Mouse (Mus musculus) lung, embryonic 15.5 days (tissue): ENCODE results near the gene Gm21983. TPM values are rescaled to one million over a fixed set of nuclear protein-coding genes. Genes with fewer than 3 reads are reported as not detected.

Experiments
- ATAC-seq: fragments of 200-750 bp; cut with Nextera tagmentation; 2 replicates; pipeline ENCODE4 v1.8.0; 2017; ENCODE audit warnings: moderate number of reproducible peaks, borderline replicate concordance; ENCODE audit not compliant: low FRiP score, low TSS enrichment; ENCODE audit errors: extremely low read depth
- H3K27ac ChIP-seq: fragments of 300-500 bp; sonication (generic); 2 replicates; pipeline ENCODE4 v1.5.1; 2015; ENCODE audit warnings: moderate library complexity, mild to moderate bottlenecking, inconsistent platforms
- H3K27me3 ChIP-seq: fragments of 300-500 bp; sonication (generic); 2 replicates; pipeline ENCODE4 v1.6.1; 2015; ENCODE audit warnings: inconsistent platforms
- H3K36me3 ChIP-seq: fragments of 300-500 bp; sonication (generic); 2 replicates; pipeline ENCODE4 v1.6.1; 2015; ENCODE audit warnings: inconsistent platforms
- H3K4me1 ChIP-seq: fragments of 300-500 bp; sonication (generic); 2 replicates; pipeline ENCODE4 v1.6.1; 2015; ENCODE audit warnings: inconsistent platforms
- H3K4me2 ChIP-seq: fragments of 300-500 bp; sonication (generic); 2 replicates; pipeline ENCODE4 v1.6.1; 2015; ENCODE audit warnings: inconsistent platforms, mild to moderate bottlenecking, moderate library complexity
- H3K4me3 ChIP-seq: fragments of 300-500 bp; sonication (generic); 2 replicates; pipeline ENCODE4 v1.5.1; 2015; ENCODE audit warnings: mild to moderate bottlenecking, inconsistent platforms
- H3K9ac ChIP-seq: fragments of 300-500 bp; sonication (generic); 2 replicates; pipeline ENCODE4 v1.6.1; 2015; ENCODE audit warnings: inconsistent platforms
- H3K9me3 ChIP-seq: fragments of 300-500 bp; sonication (generic); 2 replicates; pipeline ENCODE4 v1.6.1; 2016; ENCODE audit warnings: inconsistent platforms
- WGBS: fragments of 180-500 bp; shearing (Covaris S2); methylation state at CpG from one replicate; pipeline ENCODE4 v1.1.7; 2015; 5-methylcytosine and 5-hydroxymethylcytosine counted together
- polyA plus RNA-seq: library from polyadenylated mRNA; unstranded; fragments of >200 nt; fragmentation: Nextera tagmentation; extraction: Ambion mirVana; gene quantifications from 2 replicates; pipeline ENCODE4 v1.2.1, GENCODE M21; 2015

Gm21983 gene
- polyA plus RNA-seq, 1 experiment from 2014 or later, result 3.5 TPM

DNA sequence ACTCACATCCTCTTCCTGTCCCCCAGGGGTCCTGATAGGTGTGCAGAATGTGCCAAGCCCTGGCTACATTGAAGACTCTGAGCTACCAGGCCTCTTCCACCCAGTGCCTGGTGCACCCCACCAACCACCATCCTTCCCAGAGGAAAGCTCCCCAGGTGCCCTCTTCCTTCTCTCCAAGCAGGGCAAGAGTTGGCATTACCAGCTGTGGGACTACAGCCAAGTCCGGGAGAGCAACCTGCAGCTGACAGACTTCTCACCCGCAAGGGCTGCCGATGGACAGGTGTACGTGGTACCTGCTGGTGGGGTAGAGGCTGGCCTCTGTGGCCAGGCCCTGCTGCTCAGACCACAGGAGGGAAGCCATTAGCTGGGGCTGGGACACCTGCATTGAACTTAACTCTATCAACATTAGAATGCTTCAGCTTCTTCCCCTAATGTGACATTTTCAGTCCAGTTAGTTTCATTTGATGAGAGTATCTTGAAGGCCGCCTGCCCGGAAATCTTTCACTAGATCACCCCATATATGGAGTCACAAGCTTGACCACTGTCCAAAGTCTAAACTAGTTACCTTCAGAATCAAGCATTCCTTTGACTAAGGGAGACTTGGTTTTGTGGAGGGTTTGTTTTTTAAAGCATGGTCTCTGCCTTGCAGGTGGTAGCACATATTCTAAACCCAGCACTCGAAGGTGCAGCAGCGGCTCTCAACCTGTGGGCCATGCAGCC is 23.0 kb upstream of the Gm21983 start:
- H3K4me3 ChIP-seq, result no peak overlapping the region
- H3K9ac ChIP-seq, result no peak overlapping the region
- H3K4me2 ChIP-seq, result no peak overlapping the region
- peaks cover 42% of the 10 kb centered on the region for H3K36me3 ChIP-seq
- H3K27me3 ChIP-seq, result no peaks in the 10 kb centered on the region
- H3K27ac ChIP-seq, result no peak overlapping the region
- H3K9me3 ChIP-seq, result no peaks in the 10 kb centered on the region
- 95% methylated on average over 8 of the region's 8 CpGs for WGBS
- no peaks in the 10 kb centered on the region for H3K4me1 ChIP-seq
- ATAC-seq, result no peak

GRCm38 (mm10) chr7:27198779-27199178 is 17.9 kb upstream of the Gm21983 start:
- no peak overlapping the region for H3K4me3 ChIP-seq
- no peak for ATAC-seq
- no peaks in the 10 kb centered on the region for H3K9me3 ChIP-seq
- H3K27me3 ChIP-seq, result no peaks in the 10 kb centered on the region
- no peak overlapping the region for H3K4me2 ChIP-seq
- H3K27ac ChIP-seq, result no peak overlapping the region
- WGBS, result 90% methylated on average over 8 of the region's 8 CpGs
- H3K4me1 ChIP-seq, result peaks cover 13% of the 10 kb centered on the region
- peaks cover 20% of the 10 kb centered on the region for H3K36me3 ChIP-seq
- H3K9ac ChIP-seq, result no peak overlapping the region

DNA sequence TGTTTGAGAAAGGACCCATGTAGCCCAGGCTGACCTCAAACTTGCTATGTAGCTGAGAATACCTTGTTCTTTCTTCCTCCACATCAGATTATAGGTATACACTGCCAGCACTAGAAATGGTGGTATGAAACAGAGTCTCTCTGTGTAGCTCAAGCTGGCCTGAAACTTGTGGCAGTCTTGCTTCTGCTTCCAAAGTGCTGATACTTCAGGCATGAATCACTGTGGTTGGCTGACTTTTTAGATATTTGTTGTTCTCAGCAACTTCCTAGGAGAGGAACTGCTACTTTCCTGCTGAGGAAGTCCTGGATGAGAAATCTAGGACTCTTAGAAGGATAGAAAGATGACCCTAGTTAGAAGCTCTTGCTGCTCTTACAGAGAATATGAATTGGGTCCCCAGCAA is 17.5 kb upstream of the Gm21983 start:
- Histone ChIP-seq H3K36me3 (peaks cover 20% of the 10 kb centered on the region), H3K9me3 (no peaks in the 10 kb centered on the region), H3K4me2 (no peak overlapping the region), H3K4me3 (no peak overlapping the region), H3K27me3 (no peaks in the 10 kb centered on the region), H3K27ac (no peak overlapping the region), H3K9ac (no peak overlapping the region), H3K4me1 (peaks cover 16% of the 10 kb centered on the region)
- no peak for ATAC-seq

GRCm38 (mm10) chr7:27197634-27198033 is 16.7 kb upstream of the Gm21983 start:
- Histone ChIP-seq H3K27me3 (no peaks in the 10 kb centered on the region), H3K27ac (no peak overlapping the region), H3K36me3 (peaks cover 20% of the 10 kb centered on the region), H3K4me3 (no peak overlapping the region), H3K9ac (no peak overlapping the region), H3K4me2 (no peak overlapping the region), H3K9me3 (no peaks in the 10 kb centered on the region), H3K4me1 (peaks cover 16% of the 10 kb centered on the region)
- 90% methylated on average over 8 of the region's 8 CpGs for WGBS
- no peak for ATAC-seq

DNA sequence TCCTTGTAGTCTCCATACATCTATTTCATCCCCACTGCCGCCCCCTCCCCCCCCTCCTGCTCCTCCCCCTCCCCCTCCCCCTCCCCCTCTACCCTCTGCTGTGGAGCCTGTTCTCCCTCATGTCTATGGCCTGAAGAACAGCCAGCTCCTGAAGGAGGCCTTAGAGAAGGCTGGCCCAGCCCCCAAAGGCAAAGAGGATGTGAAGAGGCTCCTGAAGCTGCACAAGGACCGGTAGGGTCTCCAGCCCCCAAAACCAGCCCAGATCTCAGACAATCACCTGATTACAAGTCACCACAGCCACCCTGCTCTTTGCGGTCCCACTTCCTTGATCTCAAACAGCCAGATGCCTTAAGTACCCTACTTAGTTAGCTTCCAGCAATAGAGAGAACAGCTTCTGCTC is 16.2 kb upstream of the Gm21983 start:
- peaks cover 16% of the 10 kb centered on the region for H3K4me1 ChIP-seq
- no peaks in the 10 kb centered on the region for H3K27me3 ChIP-seq
- WGBS, result 80% methylated on average over 3 of the region's 3 CpGs
- no peak overlapping the region for H3K9ac ChIP-seq
- H3K36me3 ChIP-seq, result peaks cover 20% of the 10 kb centered on the region
- no peak overlapping the region for H3K4me3 ChIP-seq
- no peak overlapping the region for H3K27ac ChIP-seq
- no peaks in the 10 kb centered on the region for H3K9me3 ChIP-seq
- H3K4me2 ChIP-seq, result no peak overlapping the region
- no peak for ATAC-seq

DNA sequence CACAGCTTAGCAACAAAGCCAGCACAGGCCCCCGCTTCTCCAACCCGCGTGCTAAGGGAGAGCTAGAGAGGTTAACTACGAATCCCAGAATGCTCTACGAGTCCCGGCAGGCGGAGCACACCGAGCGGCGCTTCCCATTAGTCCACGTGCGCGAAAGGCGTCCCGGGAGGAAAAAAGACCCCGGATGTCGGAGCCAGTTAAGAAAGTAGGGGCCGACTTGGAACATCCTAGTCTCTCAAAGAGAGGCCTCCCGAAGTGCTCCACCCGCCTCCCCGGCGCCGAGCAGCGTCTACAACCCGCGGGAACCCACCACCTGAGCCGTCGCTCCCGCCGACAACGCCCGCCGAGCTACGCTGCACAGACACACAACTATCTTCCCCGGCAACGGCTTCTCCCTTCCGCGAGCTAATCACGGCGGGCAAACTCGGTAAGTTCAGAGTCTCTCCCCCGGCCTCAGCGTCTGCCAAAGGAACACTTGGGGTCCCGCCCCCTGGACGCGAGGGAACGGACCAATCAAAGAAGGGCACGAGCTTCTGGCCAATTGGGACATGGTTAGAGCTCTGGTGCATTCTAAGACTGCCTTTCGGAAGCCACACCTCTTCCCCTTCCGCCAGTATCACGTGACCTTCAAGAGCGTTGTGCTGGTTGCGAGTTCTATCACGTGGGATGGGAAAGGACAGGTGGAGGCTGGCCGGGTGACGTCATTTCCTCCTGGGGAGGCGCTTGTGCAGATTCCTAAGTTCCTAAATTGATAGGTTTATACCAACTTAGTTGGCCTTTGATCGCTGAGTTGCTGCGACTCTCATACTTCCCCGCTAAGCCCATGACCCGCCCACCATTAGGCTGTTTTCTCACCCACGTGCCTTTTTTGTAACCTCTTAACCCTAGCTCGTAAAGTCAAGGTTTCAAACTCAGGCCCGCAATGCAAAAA is 15.1 kb upstream of the Gm21983 start, which contains the start of the genes BC024978 and Snrpa:
BC024978 (plus strand) TSS at position 101 of the 931 bp plus-strand sequence.
Snrpa (minus strand) TSS at position 591 of the 931 bp plus-strand sequence.
- Histone ChIP-seq H3K4me1 (peaks cover 16% of the 10 kb centered on the region), H3K27ac (peak within 1 kb of the TSS; percentile 99), H3K9ac (peak within 1 kb of the TSS; percentile 85), H3K36me3 (peaks cover 31% of the 10 kb centered on the region), H3K4me2 (peak within 1 kb of the TSS; percentile 79), H3K27me3 (no peaks in the 10 kb centered on the region), H3K4me3 (peak within 1 kb of the TSS; percentile 76), H3K9me3 (no peaks in the 10 kb centered on the region)
- under 1% methylated on average over 64 of the region's 64 CpGs for WGBS
- ATAC-seq, result peak; percentile 99

GRCm38 (mm10) chr7:27193731-27194130 is 12.8 kb upstream of the Gm21983 start:
- Histone ChIP-seq H3K4me1 (peaks cover 16% of the 10 kb centered on the region), H3K27ac (no peak overlapping the region), H3K36me3 (peaks cover 53% of the 10 kb centered on the region), H3K9ac (peak overlapping the region; percentile 20), H3K4me3 (peak overlapping the region; percentile 4; the same call in 1 of the 2 replicates), H3K4me2 (no peak overlapping the region; the same call in 1 of the 2 replicates), H3K27me3 (no peaks in the 10 kb centered on the region), H3K9me3 (no peaks in the 10 kb centered on the region)
- no peak for ATAC-seq
- WGBS, result 65% methylated on average over 4 of the region's 4 CpGs

GRCm38 (mm10) chr7:27192434-27192833 is 11.5 kb upstream of the Gm21983 start:
- Histone ChIP-seq H3K4me2 (no peak overlapping the region), H3K9ac (no peak overlapping the region), H3K9me3 (no peaks in the 10 kb centered on the region), H3K27me3 (no peaks in the 10 kb centered on the region), H3K27ac (no peak overlapping the region), H3K4me1 (peaks cover 16% of the 10 kb centered on the region), H3K4me3 (no peak overlapping the region), H3K36me3 (peaks cover 66% of the 10 kb centered on the region)
- ATAC-seq, result no peak
- WGBS, result 89% methylated on average over 5 of the region's 5 CpGs

- Histone ChIP-seq H3K9me3 (no peaks in the 10 kb centered on the region), H3K4me2 (no peak overlapping the region), H3K9ac (no peak overlapping the region), H3K27ac (no peak overlapping the region), H3K4me3 (no peak overlapping the region), H3K36me3 (peaks cover 96% of the 10 kb centered on the region), H3K4me1 (peaks cover 7% of the 10 kb centered on the region), H3K27me3 (no peaks in the 10 kb centered on the region)
- no peak for ATAC-seq
- 93% methylated on average over 10 of the region's 10 CpGs for WGBS
These were observed 8.5 kb upstream of the Gm21983 start for GRCm38 (mm10) chr7:27189271-27189931.

- Histone ChIP-seq H3K4me1 (0 out of 2 replicates have a peak, but pooled peaks cover 1% of the 10 kb centered on the region), H3K9ac (no peak overlapping the region), H3K36me3 (peaks cover 75% of the 10 kb centered on the region), H3K4me2 (no peak overlapping the region), H3K27ac (no peak overlapping the region), H3K4me3 (no peak overlapping the region), H3K9me3 (no peaks in the 10 kb centered on the region), H3K27me3 (no peaks in the 10 kb centered on the region)
- WGBS, result 91% methylated on average over 5 of the region's 5 CpGs
- no peak for ATAC-seq
These were observed 5.1 kb upstream of the Gm21983 start for GRCm38 (mm10) chr7:27185986-27186385.

DNA sequence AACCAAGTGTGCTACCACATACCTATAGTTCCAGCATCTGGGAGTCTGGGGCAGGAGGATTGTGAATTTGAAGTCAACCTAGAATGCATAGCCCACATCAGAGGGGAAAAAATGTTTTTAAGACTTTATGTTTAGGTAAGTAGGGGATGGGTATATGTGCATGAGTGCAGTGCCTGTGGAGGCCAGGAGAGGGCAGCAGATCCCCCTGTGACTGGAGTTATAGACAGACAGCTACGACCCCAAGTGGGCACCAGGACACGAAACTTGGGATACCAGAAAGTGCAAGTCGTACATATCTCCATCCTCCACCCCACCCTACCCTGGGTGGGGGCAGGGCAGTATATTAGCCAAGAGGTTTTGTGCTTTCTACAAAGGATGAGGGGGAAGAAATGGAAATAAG is 4.1 kb upstream of the Gm21983 start:
- H3K4me3 ChIP-seq, result no peak overlapping the region
- H3K27ac ChIP-seq, result no peak overlapping the region
- H3K4me2 ChIP-seq, result no peak overlapping the region
- H3K9ac ChIP-seq, result no peak overlapping the region
- WGBS, result 68% methylated on average over 3 of the region's 3 CpGs
- peaks cover 10% of the 10 kb centered on the region; the same call in 1 of the 2 replicates for H3K4me1 ChIP-seq
- no peak for ATAC-seq
- no peaks in the 10 kb centered on the region for H3K9me3 ChIP-seq
- H3K36me3 ChIP-seq, result peaks cover 65% of the 10 kb centered on the region
- H3K27me3 ChIP-seq, result no peaks in the 10 kb centered on the region
